Comparison of ENCODE assay signal across 8 mouse cellular contexts in genomic region chr11:108258811-108259266, GRCm38 (mm10).
A peak's percentile ranks its signal among the peaks of the same experiment; 100 is the strongest.
DNase-seq lines count a peak whose midpoint lies in the region; ATAC-seq lines count a peak whose summit lies in the region.
"Had no signal": no experiment of that assay in that cellular context is flagged by ENCODE, and none has a peak within 500 bp of the region (broad histone marks: within the 10 kb centered on the region; RNA-seq: fewer than 3 reads in every experiment).

No protein-coding gene starts in this region.

- no peak overlapping the region for H3K4me2 ChIP-seq in midbrain, embryonic 14.5 days (ENCODE audit: low read length)
- H3K4me2 ChIP-seq in midbrain, embryonic 11.5 days: no peak overlapping the region
- H3K4me2 ChIP-seq in forebrain, embryonic 12.5 days: no peak overlapping the region
- H3K4me2 ChIP-seq: neural tube, embryonic 12.5 days had no signal

- DNase-seq in midbrain, embryonic 14.5 days: peak; percentile 41
- no peak for DNase-seq in midbrain, embryonic 11.5 days (ENCODE audit: low spot score, missing footprints)
- peak; percentile 25 for DNase-seq in cerebellum, adult 8-10 months
- DNase-seq in heart, embryonic 10.5 days (ENCODE audit: low spot score): no peak
- DNase-seq in lung, postnatal 25 days (ENCODE audit: low spot score): peak; percentile 51

- WGBS in midbrain, embryonic 14.5 days: 68% methylated on average over 5 of the region's 5 CpGs
- 86% methylated on average over 5 of the region's 5 CpGs for WGBS in midbrain, embryonic 11.5 days
- 59% methylated on average over 5 of the region's 5 CpGs for WGBS in heart, embryonic 10.5 days
- WGBS in forebrain, embryonic 12.5 days: 82% methylated on average over 5 of the region's 5 CpGs

- H3K36me3 ChIP-seq in midbrain, embryonic 14.5 days (ENCODE audit: control insufficient read depth, insufficient read depth, low read length): no peaks in the 10 kb centered on the region
- H3K36me3 ChIP-seq in midbrain, embryonic 11.5 days (ENCODE audit: control insufficient read depth, insufficient read depth, low read length): no peaks in the 10 kb centered on the region
- H3K36me3 ChIP-seq in heart, embryonic 10.5 days: no peaks in the 10 kb centered on the region
- no peaks in the 10 kb centered on the region for H3K36me3 ChIP-seq in forebrain, embryonic 12.5 days (replicated peaks)
- H3K36me3 ChIP-seq: neural tube, embryonic 12.5 days had no signal

- no peak overlapping the region for H3K9ac ChIP-seq in midbrain, embryonic 14.5 days (replicated peaks; ENCODE audit: low read length)
- no peak overlapping the region for H3K9ac ChIP-seq in midbrain, embryonic 11.5 days (ENCODE audit: low read length)
- no peak overlapping the region for H3K9ac ChIP-seq in forebrain, embryonic 12.5 days
- H3K9ac ChIP-seq: neural tube, embryonic 12.5 days had no signal

- H3K9me3 ChIP-seq in midbrain, embryonic 14.5 days (ENCODE audit: control insufficient read depth, low read length): no peaks in the 10 kb centered on the region
- no peaks in the 10 kb centered on the region for H3K9me3 ChIP-seq in midbrain, embryonic 11.5 days (ENCODE audit: control insufficient read depth, low read length)
- H3K9me3 ChIP-seq in heart, embryonic 10.5 days: no peaks in the 10 kb centered on the region
- H3K9me3 ChIP-seq in forebrain, embryonic 12.5 days: no peaks in the 10 kb centered on the region
- H3K9me3 ChIP-seq: neural tube, embryonic 12.5 days had no signal

- no peak overlapping the region for H3K27ac ChIP-seq in midbrain, embryonic 14.5 days (replicated peaks; ENCODE audit: low read depth, low read length)
- H3K27ac ChIP-seq in midbrain, embryonic 11.5 days (ENCODE audit: low read depth, low read length): no peak overlapping the region
- peak overlapping the region; percentile 42; the same call in 1 of the 2 replicates for H3K27ac ChIP-seq in heart, embryonic 10.5 days
- no peak overlapping the region for H3K27ac ChIP-seq in forebrain, embryonic 12.5 days
- H3K27ac ChIP-seq: neural tube, embryonic 12.5 days had no signal

- no peaks in the 10 kb centered on the region for H3K27me3 ChIP-seq in midbrain, embryonic 14.5 days (ENCODE audit: control insufficient read depth, insufficient read depth, low read length)
- H3K27me3 ChIP-seq in midbrain, embryonic 11.5 days (ENCODE audit: control insufficient read depth, insufficient read depth, low read length): no peaks in the 10 kb centered on the region
- no peaks in the 10 kb centered on the region for H3K27me3 ChIP-seq in heart, embryonic 10.5 days (ENCODE audit: insufficient read depth, poor library complexity, severe bottlenecking)
- 0 out of 2 replicates have a peak, but pooled peaks cover 2% of the 10 kb centered on the region for H3K27me3 ChIP-seq in forebrain, embryonic 12.5 days
- H3K27me3 ChIP-seq: neural tube, embryonic 12.5 days had no signal

- ATAC-seq in midbrain, embryonic 14.5 days (ENCODE audit: low FRiP score, low TSS enrichment): no peak
- no peak for ATAC-seq in midbrain, embryonic 11.5 days (ENCODE audit: low FRiP score)
- no peak for ATAC-seq in CD4-positive, CD25-positive, alpha-beta regulatory T cell, adult 4 months
- no peak for ATAC-seq in forebrain, embryonic 12.5 days (ENCODE audit: low FRiP score)

- H3K4me1 ChIP-seq in midbrain, embryonic 14.5 days (ENCODE audit: control insufficient read depth, insufficient read depth, low read length): peaks cover 16% of the 10 kb centered on the region
- peaks cover 12% of the 10 kb centered on the region for H3K4me1 ChIP-seq in midbrain, embryonic 11.5 days (ENCODE audit: control insufficient read depth, insufficient read depth, low read length)
- H3K4me1 ChIP-seq in heart, embryonic 10.5 days: peaks cover 46% of the 10 kb centered on the region
- peaks cover 19% of the 10 kb centered on the region for H3K4me1 ChIP-seq in forebrain, embryonic 12.5 days

- no peak overlapping the region for H3K4me3 ChIP-seq in midbrain, embryonic 14.5 days (replicated peaks; ENCODE audit: low read depth, low read length)
- H3K4me3 ChIP-seq in midbrain, embryonic 11.5 days (ENCODE audit: low read depth, low read length): no peak overlapping the region
- no peak overlapping the region for H3K4me3 ChIP-seq in heart, embryonic 10.5 days
- H3K4me3 ChIP-seq in forebrain, embryonic 12.5 days (replicated peaks): no peak overlapping the region
- H3K4me3 ChIP-seq: neural tube, embryonic 12.5 days had no signal

Comparison
In these comparisons a context has a peak if more than half of its experiments do, and no peak if none do; other contexts are left out.
1. DNase-seq: peak in midbrain, embryonic 14.5 days (single experiment), cerebellum, adult 8-10 months (single experiment) and lung, postnatal 25 days (single experiment); none in midbrain, embryonic 11.5 days (single experiment) and heart, embryonic 10.5 days (single experiment).